Mouse (Mus musculus): ENCODE measurements around the gene Elovl2.

DNA sequence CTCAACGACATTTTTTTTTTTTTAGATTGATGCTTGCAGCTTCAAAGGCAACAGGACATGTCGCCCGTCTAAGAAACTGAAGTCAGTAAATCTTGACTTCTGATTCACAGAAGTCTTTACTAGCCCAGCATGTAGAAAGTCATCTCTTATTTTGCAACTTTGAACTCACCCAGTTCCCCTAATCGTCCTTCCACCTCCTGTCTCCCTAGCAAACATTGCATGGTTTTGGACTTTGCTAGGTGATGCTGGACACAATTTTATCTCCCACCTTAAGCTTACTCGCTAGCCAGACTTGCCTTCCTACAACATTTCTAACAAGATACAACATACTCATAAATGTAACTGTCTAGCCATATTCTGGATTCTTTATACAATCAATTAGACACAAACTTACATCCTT, 7.9 kb upstream of the Elovl2 start:
- TF ChIP-seq CTCF (IDR thresholded peaks at IDR 0.05; ENCODE audit: low read depth) = no peak
- TF ChIP-seq EP300 (IDR thresholded peaks at IDR 0.05; ENCODE audit: low read depth) = peak; percentile 68; the same call in 1 of the 2 replicates
